Mouse (Mus musculus): ENCODE results near the gene H2-K1. TPM values are rescaled to one million over a fixed set of nuclear protein-coding genes. Genes with fewer than 3 reads are reported as not detected.
A peak's percentile ranks its signal among the peaks of the same experiment; 100 is the strongest.

H2-K1 gene
- polyA plus RNA-seq, 1 experiment from 2014 or later: 19.8 TPM

GRCm38 (mm10) chr17:34032806-34033205 lies 32.7 kb upstream of the H2-K1 start:
- H3K4me1 ChIP-seq: peaks cover 52% of the 10 kb centered on the region
- 65% methylated on average over 9 of the region's 9 CpGs for WGBS

GRCm38 (mm10) chr17:34032174-34032632 lies 32.1 kb upstream of the H2-K1 start:
- no peaks in the 10 kb centered on the region for H3K9me3 ChIP-seq (replicated peaks)
- peaks cover 56% of the 10 kb centered on the region for H3K4me1 ChIP-seq
- peak; percentile 9; the same call in 1 of the 2 replicates for ATAC-seq (ENCODE audit: low FRiP score)
- no peaks in the 10 kb centered on the region for H3K27me3 ChIP-seq (replicated peaks)
- H3K36me3 ChIP-seq: peaks cover 43% of the 10 kb centered on the region
- peak overlapping the region; percentile 100 for H3K27ac ChIP-seq (replicated peaks)
- H3K4me3 ChIP-seq (replicated peaks): peak overlapping the region; percentile 85
- H3K9ac ChIP-seq (replicated peaks): peak overlapping the region; percentile 93
- 0% methylated on average over 40 of the region's 48 CpGs for WGBS
- peak overlapping the region; percentile 98 for H3K4me2 ChIP-seq

More at GRCm38 (mm10) chr17:34032806-34033205, 32.7 kb upstream of the H2-K1 start:
- Histone ChIP-seq H3K36me3 (peaks cover 49% of the 10 kb centered on the region), H3K9me3 (replicated peaks) (no peaks in the 10 kb centered on the region), H3K27ac (replicated peaks) (peak overlapping the region; percentile 100), H3K4me2 (peak overlapping the region; percentile 98), H3K9ac (replicated peaks) (peak overlapping the region; percentile 93), H3K4me3 (replicated peaks) (peak overlapping the region; percentile 85), H3K27me3 (replicated peaks) (no peaks in the 10 kb centered on the region)
- no peak for ATAC-seq (ENCODE audit: low FRiP score)

GRCm38 (mm10) chr17:34031465-34032173 lies 31.5 kb upstream of the H2-K1 start, which contains the start of the genes Slc39a7 and Rxrb:
Slc39a7 (minus strand) TSS chr17:34031682.
Rxrb (plus strand) TSS chr17:34031812.
- no peaks in the 10 kb centered on the region for H3K27me3 ChIP-seq (replicated peaks)
- H3K27ac ChIP-seq (replicated peaks): peak within 1 kb of the TSS; percentile 100
- under 1% methylated on average over 83 of the region's 88 CpGs for WGBS
- peaks cover 37% of the 10 kb centered on the region for H3K36me3 ChIP-seq
- H3K4me2 ChIP-seq: peak within 1 kb of the TSS; percentile 98
- peak within 1 kb of the TSS; percentile 93 for H3K9ac ChIP-seq (replicated peaks)
- ATAC-seq (ENCODE audit: low FRiP score): peak; percentile 83
- peak within 1 kb of the TSS; percentile 85 for H3K4me3 ChIP-seq (replicated peaks)
- H3K4me1 ChIP-seq: peaks cover 62% of the 10 kb centered on the region
- H3K9me3 ChIP-seq (replicated peaks): no peaks in the 10 kb centered on the region

GRCm38 (mm10) chr17:34030861-34031326 lies 30.7 kb upstream of the H2-K1 start:
- H3K4me3 ChIP-seq (replicated peaks): peak overlapping the region; percentile 85
- no peak for ATAC-seq (ENCODE audit: low FRiP score)
- peak overlapping the region; percentile 98 for H3K4me2 ChIP-seq
- H3K36me3 ChIP-seq: peaks cover 30% of the 10 kb centered on the region
- H3K27ac ChIP-seq (replicated peaks): peak overlapping the region; percentile 100
- peak overlapping the region; percentile 93 for H3K9ac ChIP-seq (replicated peaks)
- H3K4me1 ChIP-seq: peaks cover 69% of the 10 kb centered on the region
- H3K9me3 ChIP-seq (replicated peaks): no peaks in the 10 kb centered on the region
- 7% methylated on average over 20 of the region's 20 CpGs for WGBS
- H3K27me3 ChIP-seq (replicated peaks): no peaks in the 10 kb centered on the region

GRCm38 (mm10) chr17:34029890-34030595 lies 29.9 kb upstream of the H2-K1 start:
- Histone ChIP-seq H3K27me3 (replicated peaks) (no peaks in the 10 kb centered on the region), H3K9me3 (replicated peaks) (no peaks in the 10 kb centered on the region), H3K9ac (replicated peaks) (peak overlapping the region; percentile 93), H3K27ac (replicated peaks) (peak overlapping the region; percentile 100), H3K4me1 (peaks cover 77% of the 10 kb centered on the region), H3K36me3 (peaks cover 22% of the 10 kb centered on the region), H3K4me2 (peak overlapping the region; percentile 98), H3K4me3 (replicated peaks) (peak overlapping the region; percentile 85)
- WGBS: 72% methylated on average over 21 of the region's 21 CpGs
- ATAC-seq (ENCODE audit: low FRiP score): no peak

GRCm38 (mm10) chr17:34029150-34029889 lies 29.2 kb upstream of the H2-K1 start:
- Histone ChIP-seq H3K36me3 (peaks cover 20% of the 10 kb centered on the region), H3K27me3 (replicated peaks) (no peaks in the 10 kb centered on the region), H3K4me3 (replicated peaks) (0 out of 2 replicates have a peak overlapping the region, but pooled peaks have one; percentile 85), H3K9me3 (replicated peaks) (no peaks in the 10 kb centered on the region), H3K4me1 (peaks cover 78% of the 10 kb centered on the region), H3K27ac (replicated peaks) (no peak overlapping the region), H3K4me2 (peak overlapping the region; percentile 98), H3K9ac (replicated peaks) (no peak overlapping the region; the same call in 1 of the 2 replicates)
- 86% methylated on average over 18 of the region's 18 CpGs for WGBS
- ATAC-seq (ENCODE audit: low FRiP score): no peak

GRCm38 (mm10) chr17:34028501-34029149 lies 28.5 kb upstream of the H2-K1 start:
- Histone ChIP-seq H3K36me3 (peaks cover 18% of the 10 kb centered on the region), H3K27me3 (replicated peaks) (no peaks in the 10 kb centered on the region), H3K4me3 (replicated peaks) (peak overlapping the region; percentile 64), H3K4me1 (peaks cover 78% of the 10 kb centered on the region), H3K27ac (replicated peaks) (peak overlapping the region; percentile 98), H3K9ac (replicated peaks) (no peak overlapping the region), H3K4me2 (peak overlapping the region; percentile 98), H3K9me3 (replicated peaks) (no peaks in the 10 kb centered on the region)
- 45% methylated on average over 17 of the region's 17 CpGs for WGBS
- ATAC-seq (ENCODE audit: low FRiP score): no peak

- no peaks in the 10 kb centered on the region for H3K9me3 ChIP-seq (replicated peaks)
- peak within 1 kb of the TSS; percentile 67 for H3K9ac ChIP-seq (replicated peaks)
- H3K36me3 ChIP-seq: peaks cover 18% of the 10 kb centered on the region
- ATAC-seq (ENCODE audit: low FRiP score): peak; percentile 65
- H3K4me2 ChIP-seq: peak within 1 kb of the TSS; percentile 98
- H3K27ac ChIP-seq (replicated peaks): peak within 1 kb of the TSS; percentile 98
- H3K4me3 ChIP-seq (replicated peaks): peak within 1 kb of the TSS; percentile 64
- H3K4me1 ChIP-seq: peaks cover 78% of the 10 kb centered on the region
- WGBS: under 1% methylated on average over 49 of the region's 49 CpGs
- H3K27me3 ChIP-seq (replicated peaks): no peaks in the 10 kb centered on the region
These were observed 27.6 kb upstream of the H2-K1 start, which contains the start of gene H2-Ke6 for GRCm38 (mm10) chr17:34027656-34028223. H2-Ke6 (minus strand) TSS chr17:34028060.

GRCm38 (mm10) chr17:34026917-34027655 lies 26.9 kb upstream of the H2-K1 start:
- H3K9ac ChIP-seq (replicated peaks): peak overlapping the region; percentile 67

GRCm38 (mm10) chr17:34026221-34026620 lies 26.1 kb upstream of the H2-K1 start:
- Histone ChIP-seq H3K27ac (replicated peaks) (peak overlapping the region; percentile 98), H3K4me2 (peak overlapping the region; percentile 98), H3K4me3 (replicated peaks) (peak overlapping the region; percentile 80), H3K9me3 (replicated peaks) (no peaks in the 10 kb centered on the region), H3K27me3 (replicated peaks) (no peaks in the 10 kb centered on the region), H3K9ac (replicated peaks) (peak overlapping the region; percentile 91; the same call in 1 of the 2 replicates), H3K36me3 (peaks cover 19% of the 10 kb centered on the region), H3K4me1 (peaks cover 77% of the 10 kb centered on the region)
- ATAC-seq (ENCODE audit: low FRiP score): no peak
- 10% methylated on average over 2 of the region's 2 CpGs for WGBS

More at GRCm38 (mm10) chr17:34026917-34027655, 26.9 kb upstream of the H2-K1 start:
- ATAC-seq (ENCODE audit: low FRiP score): no peak
- peaks cover 77% of the 10 kb centered on the region for H3K4me1 ChIP-seq
- H3K4me3 ChIP-seq (replicated peaks): peak overlapping the region; percentile 64
- H3K27ac ChIP-seq (replicated peaks): peak overlapping the region; percentile 98
- no peaks in the 10 kb centered on the region for H3K27me3 ChIP-seq (replicated peaks)
- 2% methylated on average over 35 of the region's 36 CpGs for WGBS
- peaks cover 18% of the 10 kb centered on the region for H3K36me3 ChIP-seq
- no peaks in the 10 kb centered on the region for H3K9me3 ChIP-seq (replicated peaks)
- peak overlapping the region; percentile 98 for H3K4me2 ChIP-seq

Data from neural tube, embryonic 15.5 days (tissue).